Mouse (Mus musculus): ENCODE data around the gene Ubap1l. TPM values are rescaled to one million over a fixed set of nuclear protein-coding genes. Genes with fewer than 3 reads are reported as not detected.

Ubap1l gene
- polyA plus RNA-seq, 1 experiment from 2014 or later = not detected

DNA sequence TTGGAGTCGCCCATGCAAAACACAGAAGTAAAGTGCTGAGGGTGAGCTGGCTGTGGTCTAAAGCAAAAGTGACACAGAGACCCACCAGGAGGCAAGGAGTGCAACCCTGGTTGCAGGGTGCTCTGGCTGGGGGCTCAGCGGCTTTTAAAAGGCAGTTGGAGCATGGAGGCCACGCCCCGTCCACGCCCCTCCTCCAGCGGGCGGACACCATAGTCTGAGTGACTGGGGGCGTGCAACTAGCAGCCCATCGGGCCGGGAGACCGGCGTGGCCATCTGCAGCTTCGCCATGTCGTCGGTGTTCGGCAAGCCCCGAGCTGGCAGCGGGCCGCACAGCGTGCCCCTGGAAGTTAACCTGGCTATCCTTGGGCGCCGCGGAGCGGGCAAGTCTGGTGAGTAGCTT is 37.4 kb downstream of the Ubap1l start, which contains the start of gene Rasl12:
Rasl12 (plus strand) TSS at position 228 of the 400 bp plus-strand sequence.
- under 1% methylated on average over 24 of the region's 24 CpGs for WGBS
- Histone ChIP-seq H3K36me3 (ENCODE audit: control insufficient read depth, insufficient read depth, low read length) (no peaks in the 10 kb centered on the region), H3K9me3 (ENCODE audit: control insufficient read depth, low read length) (no peaks in the 10 kb centered on the region), H3K9ac (ENCODE audit: low read length) (peak within 1 kb of the TSS; percentile 38; the same call in 1 of the 2 replicates), H3K4me3 (ENCODE audit: low read depth, low read length) (peak within 1 kb of the TSS; percentile 40), H3K4me1 (replicated peaks; ENCODE audit: control insufficient read depth, insufficient read depth) (no peaks in the 10 kb centered on the region), H3K27me3 (ENCODE audit: control insufficient read depth, insufficient read depth, low read length) (no peaks in the 10 kb centered on the region), H3K4me2 (replicated peaks; ENCODE audit: low read depth) (peak within 1 kb of the TSS; percentile 76), H3K27ac (replicated peaks) (no peak within 1 kb of the TSS)
- DNase-seq (ENCODE audit: low spot score) (peak; percentile 64), ATAC-seq (ENCODE audit: low FRiP score, low TSS enrichment) (peak; percentile 49; the same call in 1 of the 2 replicates)
- TF ChIP-seq CTCF (IDR thresholded peaks at IDR 0.05; ENCODE audit: low read depth) = no peak

DNA sequence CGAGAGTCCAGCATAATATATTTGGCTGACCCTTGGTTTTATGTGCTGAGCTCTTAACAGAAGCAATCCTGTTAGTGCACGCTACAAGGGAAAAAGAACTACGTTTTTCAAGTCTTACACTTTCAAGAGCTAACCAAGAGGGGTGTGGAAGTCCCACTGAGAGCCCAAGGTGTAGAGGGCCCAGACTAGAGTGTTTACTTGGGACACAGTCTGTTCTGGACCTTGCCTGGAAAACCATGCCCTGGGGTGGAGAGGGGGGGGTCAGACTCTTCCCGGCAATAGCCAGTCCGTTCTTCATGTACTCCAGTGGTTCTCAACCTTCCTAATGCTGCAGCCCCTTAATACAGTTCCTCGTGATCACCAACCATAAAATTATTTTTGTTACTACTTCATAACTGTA is 39.1 kb downstream of the Ubap1l start:
- 78% methylated on average over 6 of the region's 6 CpGs for WGBS
- no peaks in the 10 kb centered on the region for H3K9me3 ChIP-seq (ENCODE audit: control insufficient read depth, low read length)
- ATAC-seq (ENCODE audit: low FRiP score, low TSS enrichment) = no peak

DNA sequence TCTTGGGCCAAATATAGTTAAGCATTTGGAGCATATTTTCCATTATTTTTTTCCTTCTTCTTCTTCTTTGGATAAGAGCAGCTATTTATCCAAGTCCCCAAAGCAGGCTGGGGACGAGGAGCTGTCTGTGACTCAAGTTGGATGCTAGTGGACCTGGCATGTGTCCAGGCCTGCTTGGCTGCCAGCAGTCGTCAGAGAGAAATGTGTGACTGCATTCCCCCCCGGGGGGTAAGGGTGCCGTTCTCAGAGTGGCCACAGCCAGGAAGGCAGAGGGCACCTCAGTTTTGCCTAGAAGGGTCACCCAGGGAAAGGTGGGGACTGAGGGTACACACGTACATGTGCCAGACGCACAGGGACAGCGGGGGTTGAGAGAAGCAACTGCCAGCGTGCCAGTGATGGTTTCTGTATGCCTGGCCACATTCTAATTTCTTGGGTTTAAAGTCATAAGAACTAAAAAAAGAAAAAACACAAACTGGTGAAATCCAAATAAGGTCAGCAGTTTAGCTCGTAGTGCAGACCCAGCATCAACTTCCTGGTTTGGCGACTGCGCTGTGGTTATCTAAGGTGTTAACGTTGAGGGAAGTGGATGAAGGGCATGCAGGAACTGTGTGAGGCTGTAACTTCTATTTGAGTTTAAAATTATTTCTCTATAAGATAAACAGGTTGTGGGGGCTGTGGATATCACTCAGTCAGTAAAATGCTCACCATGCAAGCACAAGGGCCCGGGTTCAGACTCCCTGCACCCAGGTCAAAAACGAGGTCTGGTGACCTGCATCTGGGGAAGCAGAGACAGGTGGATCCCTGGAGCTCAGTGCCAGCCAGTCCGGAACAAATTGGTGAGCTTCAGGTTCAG is 43.7 kb downstream of the Ubap1l start:
- H3K27ac ChIP-seq (replicated peaks) = no peak overlapping the region
- H3K4me2 ChIP-seq (replicated peaks; ENCODE audit: low read depth) = no peak overlapping the region
- ATAC-seq (ENCODE audit: low FRiP score, low TSS enrichment) = no peak
- no peak overlapping the region for H3K4me3 ChIP-seq (ENCODE audit: low read depth, low read length)
- H3K9me3 ChIP-seq (ENCODE audit: control insufficient read depth, low read length) = no peaks in the 10 kb centered on the region
- 55% methylated on average over 15 of the region's 15 CpGs for WGBS
- no peaks in the 10 kb centered on the region for H3K36me3 ChIP-seq (ENCODE audit: control insufficient read depth, insufficient read depth, low read length)
- H3K27me3 ChIP-seq (ENCODE audit: control insufficient read depth, insufficient read depth, low read length) = no peaks in the 10 kb centered on the region
- H3K9ac ChIP-seq (ENCODE audit: low read length) = no peak overlapping the region
- no peak for TF ChIP-seq EP300 (optimal IDR thresholded peaks at IDR 0.05)
- no peak for TF ChIP-seq CTCF (IDR thresholded peaks at IDR 0.05; ENCODE audit: low read depth)
- peak; percentile 41 for DNase-seq (ENCODE audit: low spot score)
- H3K4me1 ChIP-seq (replicated peaks; ENCODE audit: control insufficient read depth, insufficient read depth) = 0 out of 2 replicates have a peak, but pooled peaks cover 4% of the 10 kb centered on the region

More for the DNA sequence above, 39.1 kb downstream of the Ubap1l start:
- DNase-seq (ENCODE audit: low spot score) = no peak
- no peaks in the 10 kb centered on the region for H3K27me3 ChIP-seq (ENCODE audit: control insufficient read depth, insufficient read depth, low read length)
- no peak overlapping the region for H3K4me2 ChIP-seq (replicated peaks; ENCODE audit: low read depth)
- H3K4me1 ChIP-seq (replicated peaks; ENCODE audit: control insufficient read depth, insufficient read depth) = 0 out of 2 replicates have a peak, but pooled peaks cover 4% of the 10 kb centered on the region
- no peak overlapping the region for H3K27ac ChIP-seq (replicated peaks)
- H3K4me3 ChIP-seq (ENCODE audit: low read depth, low read length) = no peak overlapping the region
- TF ChIP-seq CTCF (IDR thresholded peaks at IDR 0.05; ENCODE audit: low read depth) (no peak), EP300 (optimal IDR thresholded peaks at IDR 0.05) (no peak)
- H3K36me3 ChIP-seq (ENCODE audit: control insufficient read depth, insufficient read depth, low read length) = no peaks in the 10 kb centered on the region
- H3K9ac ChIP-seq (ENCODE audit: low read length) = no peak overlapping the region

DNA sequence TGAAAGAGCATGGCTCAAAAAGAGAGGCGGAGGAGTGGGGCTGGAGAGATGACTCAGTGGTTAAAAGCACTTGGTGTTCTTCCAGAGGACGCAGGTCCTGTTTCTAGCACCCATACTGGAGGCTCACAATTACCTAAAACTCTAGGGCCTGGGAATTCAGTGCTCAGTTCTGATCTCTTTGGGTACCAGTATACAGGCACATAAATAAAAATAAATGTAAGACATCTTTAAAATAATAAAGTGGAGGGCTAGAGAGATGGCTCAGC is 44.3 kb downstream of the Ubap1l start:
- no peaks in the 10 kb centered on the region for H3K9me3 ChIP-seq (ENCODE audit: control insufficient read depth, low read length)
- WGBS = 65% methylated on average over 2 of the region's 2 CpGs
- no peak for DNase-seq (ENCODE audit: low spot score)
- no peak overlapping the region for H3K4me3 ChIP-seq (ENCODE audit: low read depth, low read length)
- TF ChIP-seq EP300 (optimal IDR thresholded peaks at IDR 0.05) = no peak
- no peak for TF ChIP-seq CTCF (IDR thresholded peaks at IDR 0.05; ENCODE audit: low read depth)
- no peak for ATAC-seq (ENCODE audit: low FRiP score, low TSS enrichment)
- H3K36me3 ChIP-seq (ENCODE audit: control insufficient read depth, insufficient read depth, low read length) = no peaks in the 10 kb centered on the region
- H3K9ac ChIP-seq (ENCODE audit: low read length) = no peak overlapping the region
- no peak overlapping the region for H3K4me2 ChIP-seq (replicated peaks; ENCODE audit: low read depth)
- H3K27ac ChIP-seq (replicated peaks) = no peak overlapping the region
- H3K4me1 ChIP-seq (replicated peaks; ENCODE audit: control insufficient read depth, insufficient read depth) = 0 out of 2 replicates have a peak, but pooled peaks cover 4% of the 10 kb centered on the region
- H3K27me3 ChIP-seq (ENCODE audit: control insufficient read depth, insufficient read depth, low read length) = no peaks in the 10 kb centered on the region

DNA sequence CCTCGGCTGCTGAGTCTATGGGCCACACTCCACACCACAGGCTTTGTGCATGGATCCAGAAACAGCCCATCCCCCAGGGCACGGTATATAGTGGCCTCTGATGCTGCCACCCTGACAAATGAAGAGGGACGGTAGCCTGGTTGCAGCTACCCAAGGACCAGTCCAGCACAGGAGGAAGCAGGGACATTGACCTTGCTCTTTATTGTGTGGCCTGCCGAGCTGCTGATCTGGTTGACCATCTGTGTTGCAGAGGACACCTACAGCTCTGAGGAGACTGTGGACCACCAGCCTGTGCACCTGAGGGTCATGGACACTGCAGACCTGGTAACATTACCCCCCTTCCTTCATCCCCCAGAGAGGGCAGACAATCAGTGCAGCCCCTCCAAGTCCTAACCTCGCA is 46.5 kb downstream of the Ubap1l start:
- Histone ChIP-seq H3K9me3 (ENCODE audit: control insufficient read depth, low read length) (no peaks in the 10 kb centered on the region), H3K9ac (ENCODE audit: low read length) (no peak overlapping the region), H3K4me3 (ENCODE audit: low read depth, low read length) (no peak overlapping the region), H3K27ac (replicated peaks) (no peak overlapping the region), H3K36me3 (ENCODE audit: control insufficient read depth, insufficient read depth, low read length) (no peaks in the 10 kb centered on the region), H3K27me3 (ENCODE audit: control insufficient read depth, insufficient read depth, low read length) (no peaks in the 10 kb centered on the region), H3K4me2 (replicated peaks; ENCODE audit: low read depth) (no peak overlapping the region), H3K4me1 (replicated peaks; ENCODE audit: control insufficient read depth, insufficient read depth) (0 out of 2 replicates have a peak, but pooled peaks cover 4% of the 10 kb centered on the region)
- DNase-seq (ENCODE audit: low spot score) (no peak), ATAC-seq (ENCODE audit: low FRiP score, low TSS enrichment) (no peak)
- TF ChIP-seq EP300 (optimal IDR thresholded peaks at IDR 0.05) = no peak
- TF ChIP-seq CTCF (IDR thresholded peaks at IDR 0.05; ENCODE audit: low read depth) = no peak
- 81% methylated on average over 5 of the region's 5 CpGs for WGBS

DNA sequence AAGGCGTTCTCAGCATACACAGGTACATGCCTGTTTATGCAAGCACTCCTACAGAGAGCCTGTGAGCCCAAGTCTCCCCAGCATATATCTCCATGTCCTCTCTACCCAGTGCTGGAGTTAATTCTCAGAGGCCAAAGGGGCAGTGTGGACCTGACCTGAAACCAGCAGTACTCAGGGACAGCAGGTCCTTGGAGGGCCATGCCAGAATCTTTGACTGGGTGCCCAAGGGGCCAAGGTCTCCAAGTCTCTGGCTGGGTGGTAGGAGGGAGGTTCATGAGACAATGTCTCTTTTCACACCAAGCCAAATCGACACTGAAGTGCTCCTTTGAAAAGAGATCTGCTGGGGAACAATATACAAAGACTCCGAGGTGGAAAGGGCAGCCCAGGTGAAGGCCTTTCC is 47.0 kb downstream of the Ubap1l start:
- H3K36me3 ChIP-seq (ENCODE audit: control insufficient read depth, insufficient read depth, low read length) = no peaks in the 10 kb centered on the region
- 59% methylated on average over 3 of the region's 3 CpGs for WGBS
- DNase-seq (ENCODE audit: low spot score) (no peak), ATAC-seq (ENCODE audit: low FRiP score, low TSS enrichment) (no peak)
- H3K27ac ChIP-seq (replicated peaks) = no peak overlapping the region
- no peak overlapping the region for H3K9ac ChIP-seq (ENCODE audit: low read length)
- no peaks in the 10 kb centered on the region for H3K27me3 ChIP-seq (ENCODE audit: control insufficient read depth, insufficient read depth, low read length)
- H3K4me3 ChIP-seq (ENCODE audit: low read depth, low read length) = no peak overlapping the region
- H3K4me2 ChIP-seq (replicated peaks; ENCODE audit: low read depth) = no peak overlapping the region
- H3K4me1 ChIP-seq (replicated peaks; ENCODE audit: control insufficient read depth, insufficient read depth) = 0 out of 2 replicates have a peak, but pooled peaks cover 4% of the 10 kb centered on the region
- H3K9me3 ChIP-seq (ENCODE audit: control insufficient read depth, low read length) = no peaks in the 10 kb centered on the region
- TF ChIP-seq EP300 (optimal IDR thresholded peaks at IDR 0.05) (no peak), CTCF (IDR thresholded peaks at IDR 0.05; ENCODE audit: low read depth) (no peak)

All from stomach, postnatal 0 days (tissue).